Mouse (Mus musculus) heart, postnatal 0 days (tissue): ENCODE measurements around the gene Vwa8. TPM values are rescaled to one million over a fixed set of nuclear protein-coding genes. Genes with fewer than 3 reads are reported as not detected.

Experiments used
- ATAC-seq: fragments of 200-750 bp; cut with Nextera tagmentation; 2 replicates; pipeline ENCODE4 v1.8.0; 2017; ENCODE audit warnings: low read depth, moderate number of reproducible peaks, moderate library complexity; ENCODE audit not compliant: insufficient read depth
- DNase-seq: peaks from one replicate; pipeline ENCODE4 v3.0.0-alpha.2; 2016; ENCODE audit warnings: low spot score
- H3K27ac ChIP-seq: fragments of 300-500 bp; sonication (generic); 2 replicates; pipeline ENCODE4 v1.5.1; 2014; ENCODE audit warnings: low read depth, mild to moderate bottlenecking
- H3K27me3 ChIP-seq: fragments of 300-500 bp; sonication (generic); 2 replicates; pipeline ENCODE4 v1.6.1; 2014; ENCODE audit warnings: low read length, mixed read lengths; ENCODE audit not compliant: control insufficient read depth, insufficient read depth
- H3K36me3 ChIP-seq: fragments of 300-500 bp; sonication (generic); replicated peaks from 2 replicates; pipeline ENCODE4 v1.6.1; 2014; ENCODE audit warnings: low read length, mixed read lengths; ENCODE audit not compliant: control insufficient read depth, insufficient read depth
- H3K4me1 ChIP-seq: fragments of 300-500 bp; sonication (generic); 2 replicates; pipeline ENCODE4 v1.6.1; 2014; ENCODE audit warnings: antibody characterized with exemption; ENCODE audit not compliant: control insufficient read depth, insufficient read depth
- H3K4me2 ChIP-seq: fragments of 300-500 bp; sonication (generic); 2 replicates; pipeline ENCODE4 v1.6.1; 2014; ENCODE audit warnings: low read depth, mild to moderate bottlenecking, low read length, moderate library complexity
- H3K4me3 ChIP-seq: fragments of 300-500 bp; sonication (generic); 2 replicates; pipeline ENCODE4 v1.5.1; 2014; ENCODE audit warnings: low read depth, low read length
- H3K9ac ChIP-seq: fragments of 300-500 bp; sonication (generic); replicated peaks from 2 replicates; pipeline ENCODE4 v1.6.1; 2014; ENCODE audit warnings: low read depth, low read length, mixed read lengths
- H3K9me3 ChIP-seq: fragments of 300-500 bp; sonication (generic); replicated peaks from 2 replicates; pipeline ENCODE4 v1.6.1; 2016; ENCODE audit warnings: low read length; ENCODE audit not compliant: control insufficient read depth
- CTCF ChIP-seq: IDR thresholded peaks from 2 replicates; pipeline ENCODE4 v1.5.1; 2016; ENCODE audit warnings: antibody characterized with exemption, control low read depth, low read depth
- EP300 ChIP-seq: IDR thresholded peaks from 2 replicates; pipeline ENCODE4 v1.6.1; 2016; ENCODE audit warnings: antibody characterized with exemption, low read depth
- WGBS: fragments of 180-500 bp; shearing (Covaris S2); extraction: QIAGEN DNeasy Blood & Tissue Kit; methylation state at CpG from one replicate; pipeline ENCODE4 v1.1.7; 2014; 5-methylcytosine and 5-hydroxymethylcytosine counted together
- polyA plus RNA-seq: library from polyadenylated mRNA; unstranded; fragments of >200 nt; fragmentation: Nextera tagmentation; extraction: Ambion mirVana; gene quantifications from 2 replicates; pipeline ENCODE4 v1.2.1, GENCODE M21; 2015
- total RNA-seq: library from RNA; depleted of rRNA; stranded (reverse); fragments of >200 nt; gene quantifications from 2 replicates; pipeline ENCODE4 v1.2.3, GENCODE M21; 2014; ENCODE audit warnings: low replicate concordance

Vwa8 gene
- total and polyA plus RNA-seq, 2 experiments from 2014 or later, result 36.2 to 78.8 TPM

DNA sequence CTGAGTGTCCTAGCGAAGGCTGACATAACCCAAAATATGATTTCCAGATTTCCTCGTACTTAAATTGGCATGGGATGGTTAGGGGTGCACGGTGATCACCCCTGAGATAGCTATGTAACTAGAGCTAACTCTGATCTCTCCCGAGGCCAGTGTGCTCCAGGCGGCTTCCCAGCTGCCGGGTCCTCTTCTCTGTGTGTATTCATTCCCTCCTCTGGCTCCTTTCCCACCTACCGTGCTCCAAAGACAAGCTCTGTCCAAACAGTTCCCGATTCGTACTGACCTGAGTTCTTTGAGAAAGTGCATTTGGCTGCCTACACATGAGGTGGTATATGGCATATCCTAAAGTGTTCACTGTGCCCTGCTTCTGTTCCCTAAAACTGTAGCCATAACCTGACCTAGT, 313.8 kb downstream of the Vwa8 start:
- no peaks in the 10 kb centered on the region for H3K27me3 ChIP-seq
- peaks cover 22% of the 10 kb centered on the region; the same call in 1 of the 2 replicates for H3K36me3 ChIP-seq
- no peak overlapping the region for H3K4me2 ChIP-seq
- H3K9me3 ChIP-seq, result no peaks in the 10 kb centered on the region
- no peak overlapping the region for H3K9ac ChIP-seq
- no peak for ATAC-seq
- WGBS, result 46% methylated on average over 9 of the region's 9 CpGs
- no peak overlapping the region for H3K4me3 ChIP-seq
- H3K27ac ChIP-seq, result no peak overlapping the region
- TF ChIP-seq EP300 (no peak), CTCF (no peak)
- no peaks in the 10 kb centered on the region; the same call in 1 of the 2 replicates for H3K4me1 ChIP-seq
- DNase-seq, result no peak

DNA sequence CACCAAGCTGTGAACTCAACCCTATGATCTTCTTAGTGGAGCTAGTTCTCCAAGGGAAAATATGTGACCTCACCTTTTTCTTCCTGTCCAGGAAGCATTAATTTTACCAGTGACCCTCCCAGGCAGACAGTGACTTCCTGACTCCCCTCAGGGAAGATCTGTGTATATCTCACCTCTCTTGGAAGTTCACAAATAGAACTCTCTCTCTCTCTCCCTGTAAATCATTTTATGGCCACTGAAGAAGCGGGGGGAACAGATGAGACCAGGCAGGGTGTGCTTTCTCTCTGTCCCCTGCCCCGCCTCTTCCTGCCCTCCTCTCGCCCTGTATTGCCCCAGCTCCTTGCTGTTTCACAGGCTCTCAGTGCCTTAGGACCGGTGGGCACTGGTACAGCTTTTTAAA, 315.5 kb downstream of the Vwa8 start:
- no peak overlapping the region for H3K4me2 ChIP-seq
- no peak overlapping the region for H3K4me3 ChIP-seq
- no peak for TF ChIP-seq EP300
- TF ChIP-seq CTCF, result no peak
- no peak for ATAC-seq
- DNase-seq, result no peak
- H3K27me3 ChIP-seq, result no peaks in the 10 kb centered on the region
- H3K27ac ChIP-seq, result no peak overlapping the region
- no peak overlapping the region for H3K9ac ChIP-seq
- 75% methylated on average over 4 of the region's 4 CpGs for WGBS
- H3K36me3 ChIP-seq, result peaks cover 22% of the 10 kb centered on the region; the same call in 1 of the 2 replicates
- H3K4me1 ChIP-seq, result no peaks in the 10 kb centered on the region
- no peaks in the 10 kb centered on the region for H3K9me3 ChIP-seq

DNA sequence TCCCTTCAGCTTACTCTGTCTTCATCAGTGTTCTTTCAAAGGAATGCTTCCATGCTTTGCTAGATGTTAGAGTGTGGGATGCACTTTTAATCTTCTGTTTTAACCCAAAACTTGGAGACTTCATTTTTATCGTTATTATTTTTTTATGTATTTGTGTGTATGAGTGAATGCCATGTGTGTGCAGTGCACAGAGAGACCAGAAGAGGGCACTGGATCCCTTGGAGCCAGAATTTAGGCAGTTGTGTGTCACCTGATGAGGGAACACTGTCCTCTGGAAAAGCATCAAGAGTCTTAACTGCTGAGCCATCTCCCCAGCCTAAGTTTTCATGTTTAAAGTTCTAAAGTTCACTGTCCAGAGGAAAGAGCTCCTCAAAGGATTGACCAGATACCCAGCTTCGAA, 316.1 kb downstream of the Vwa8 start:
- 95% methylated on average over 2 of the region's 2 CpGs for WGBS
- peak; percentile 43 for TF ChIP-seq CTCF
- TF ChIP-seq EP300, result no peak
- Histone ChIP-seq H3K27me3 (no peaks in the 10 kb centered on the region), H3K4me3 (no peak overlapping the region), H3K36me3 (peaks cover 22% of the 10 kb centered on the region; the same call in 1 of the 2 replicates), H3K9me3 (no peaks in the 10 kb centered on the region), H3K9ac (no peak overlapping the region), H3K27ac (no peak overlapping the region), H3K4me2 (no peak overlapping the region), H3K4me1 (no peaks in the 10 kb centered on the region)
- no peak for DNase-seq
- no peak for ATAC-seq

DNA sequence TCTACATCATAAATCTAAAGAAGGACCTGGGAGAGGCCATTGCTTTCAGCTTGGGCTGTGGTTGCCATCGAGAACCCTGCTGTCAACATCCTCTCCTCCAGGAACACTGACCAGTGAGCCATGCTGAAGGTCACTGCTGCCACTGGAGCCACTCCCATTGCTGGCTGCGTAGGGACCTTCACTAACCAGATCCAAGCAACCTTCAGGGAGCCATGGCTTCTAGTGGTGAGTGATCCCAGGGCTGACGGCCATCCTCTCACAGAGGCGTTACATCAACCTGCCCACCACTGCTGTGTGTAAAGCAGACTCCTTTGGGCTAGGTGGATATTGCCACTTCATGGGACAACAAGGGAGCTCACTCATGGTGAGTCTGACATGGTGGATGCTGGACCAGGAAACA, 325.7 kb downstream of the Vwa8 start:
- H3K4me2 ChIP-seq, result no peak overlapping the region
- no peaks in the 10 kb centered on the region for H3K27me3 ChIP-seq
- no peak overlapping the region for H3K27ac ChIP-seq
- H3K4me1 ChIP-seq, result peaks cover 15% of the 10 kb centered on the region; the same call in 1 of the 2 replicates
- DNase-seq (no peak), ATAC-seq (no peak)
- no peaks in the 10 kb centered on the region; the same call in 1 of the 2 replicates for H3K9me3 ChIP-seq
- H3K9ac ChIP-seq, result no peak overlapping the region
- H3K36me3 ChIP-seq, result peaks cover 9% of the 10 kb centered on the region; the same call in 1 of the 2 replicates
- TF ChIP-seq CTCF, result no peak
- no peak for TF ChIP-seq EP300
- no peak overlapping the region for H3K4me3 ChIP-seq
- WGBS, result 91% methylated on average over 4 of the region's 4 CpGs

DNA sequence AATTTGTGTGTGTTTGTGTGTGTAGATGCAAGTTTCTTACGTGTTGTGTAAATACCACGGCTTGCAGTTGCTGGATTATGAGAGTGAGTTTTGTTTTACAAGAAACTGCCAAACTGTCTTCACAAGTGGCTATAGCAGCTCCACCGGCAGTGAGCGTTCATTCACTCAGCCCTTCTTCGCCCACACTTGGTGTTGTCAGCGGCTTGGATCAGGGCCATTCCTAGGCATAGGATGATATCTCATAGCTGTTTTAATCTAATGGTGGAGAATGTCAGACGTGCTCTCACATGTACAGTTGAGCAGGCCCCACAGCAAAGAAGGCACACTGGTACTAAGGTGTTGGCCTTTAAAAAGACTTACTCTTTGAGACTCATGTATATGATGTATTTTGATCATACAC, 328.9 kb downstream of the Vwa8 start:
- TF ChIP-seq EP300, result no peak
- TF ChIP-seq CTCF, result no peak
- no peak overlapping the region for H3K4me3 ChIP-seq
- no peak overlapping the region for H3K4me2 ChIP-seq
- no peak overlapping the region for H3K9ac ChIP-seq
- H3K27ac ChIP-seq, result no peak overlapping the region
- DNase-seq (no peak), ATAC-seq (peak; percentile 29; the same call in 1 of the 2 replicates)
- no peaks in the 10 kb centered on the region for H3K27me3 ChIP-seq
- 35% methylated on average over 7 of the region's 7 CpGs for WGBS
- H3K4me1 ChIP-seq, result peaks cover 17% of the 10 kb centered on the region
- H3K9me3 ChIP-seq, result no peaks in the 10 kb centered on the region; the same call in 1 of the 2 replicates
- peaks cover 15% of the 10 kb centered on the region for H3K36me3 ChIP-seq

DNA sequence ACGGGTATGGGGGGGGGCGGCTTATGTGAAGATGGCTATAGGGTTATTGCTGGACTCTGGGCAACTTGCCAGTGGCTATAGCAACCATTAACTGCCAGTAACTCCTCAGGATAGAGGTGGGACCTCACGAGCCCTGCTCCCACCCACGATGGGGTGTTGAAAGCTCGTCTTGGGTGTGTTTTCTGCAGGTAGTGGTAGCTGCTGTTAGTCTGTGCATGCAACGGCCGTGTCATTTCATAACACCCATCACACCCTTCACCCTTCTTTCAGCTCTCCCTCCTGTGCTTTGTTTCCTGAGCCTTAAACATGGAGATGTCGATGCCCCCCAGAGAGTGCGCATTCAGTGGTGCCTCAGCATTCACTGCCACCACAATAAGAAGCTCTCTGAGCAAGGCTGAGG, 329.4 kb downstream of the Vwa8 start:
- H3K27me3 ChIP-seq, result no peaks in the 10 kb centered on the region
- no peak for TF ChIP-seq EP300
- no peak for TF ChIP-seq CTCF

More for the DNA sequence above, 329.4 kb downstream of the Vwa8 start:
- ATAC-seq (no peak), DNase-seq (no peak)
- 49% methylated on average over 9 of the region's 9 CpGs for WGBS
- Histone ChIP-seq H3K36me3 (peaks cover 15% of the 10 kb centered on the region), H3K4me1 (peaks cover 19% of the 10 kb centered on the region), H3K9me3 (no peaks in the 10 kb centered on the region; the same call in 1 of the 2 replicates), H3K4me3 (no peak overlapping the region), H3K27ac (no peak overlapping the region), H3K9ac (no peak overlapping the region), H3K4me2 (no peak overlapping the region)
